Mouse (Mus musculus) myocyte (in vitro differentiated cells): ENCODE data around the gene Ier5l. TPM values are rescaled to one million over a fixed set of nuclear protein-coding genes. Genes with fewer than 3 reads are reported as not detected.

Experiments
- H3K27me3 ChIP-seq: one replicate; pipeline ENCODE4 v1.6.1; 2011; ENCODE audit not compliant: control insufficient read depth, insufficient read depth, insufficient read length
- H3K36me3 ChIP-seq: one replicate; pipeline ENCODE4 v1.6.1; 2011; ENCODE audit not compliant: control insufficient read depth, insufficient read depth
- H3K4me2 ChIP-seq: one replicate; pipeline ENCODE4 v1.6.1; 2011; ENCODE audit warnings: low read depth, control low read depth
- H3K4me3 ChIP-seq: one replicate; pipeline ENCODE4 v1.5.1; 2011; ENCODE audit warnings: mild to moderate bottlenecking, control low read depth, moderate library complexity
- H3K79me2 ChIP-seq: one replicate; pipeline ENCODE4 v1.6.1; 2011; ENCODE audit not compliant: control insufficient read depth, insufficient read depth
- H3ac ChIP-seq: one replicate; pipeline ENCODE4 v1.6.1; 2011; ENCODE audit not compliant: control insufficient read depth, insufficient read length
- CEBPB ChIP-seq: IDR thresholded peaks from 2 replicates; pipeline ENCODE4 v1.6.1; 2011; ENCODE audit warnings: mild to moderate bottlenecking, moderate library complexity; ENCODE audit not compliant: poor library complexity, insufficient read depth, severe bottlenecking
- E2F4 ChIP-seq: IDR thresholded peaks from one replicate; pipeline ENCODE4 v1.6.1; 2011; ENCODE audit warnings: mild to moderate bottlenecking, control low read depth, moderate library complexity; ENCODE audit not compliant: insufficient read depth
- MAX ChIP-seq: IDR thresholded peaks from one replicate; pipeline ENCODE4 v1.6.1; 2011; ENCODE audit warnings: low read depth, mild to moderate bottlenecking, control low read depth
- MYOD1 ChIP-seq, 3 experiments: IDR thresholded peaks; one replicate each; pipeline ENCODE4 v1.6.1; 2011; ENCODE audit warnings: control low read depth in 2 of 3, low read depth in 2 of 3, mild to moderate bottlenecking in 2 of 3, moderate library complexity in 1 of 3; ENCODE audit not compliant: insufficient read length in 2 of 3, control insufficient read depth in 1 of 3
- MYOG ChIP-seq, 3 experiments: IDR thresholded peaks; one replicate each; pipeline ENCODE4 v1.6.1; 2011; ENCODE audit warnings: control low read depth in 2 of 3, low read depth in 2 of 3, mild to moderate bottlenecking in 2 of 3; ENCODE audit not compliant: insufficient read length in 2 of 3, control insufficient read depth in 1 of 3, insufficient read depth in 1 of 3
- POLR2A ChIP-seq: IDR thresholded peaks from one replicate; pipeline ENCODE4 v1.6.1; 2011; ENCODE audit warnings: low read depth, mild to moderate bottlenecking, control low read depth, moderate library complexity; ENCODE audit not compliant: insufficient read length
- POLR2AphosphoS2 ChIP-seq: IDR thresholded peaks from one replicate; pipeline ENCODE4 v1.6.1; 2011; ENCODE audit warnings: low read depth, control low read depth; ENCODE audit not compliant: insufficient read length
- REST ChIP-seq: IDR thresholded peaks from one replicate; pipeline ENCODE4 v1.6.1; 2011; ENCODE audit warnings: mild to moderate bottlenecking, control low read depth, moderate library complexity; ENCODE audit not compliant: insufficient read depth, insufficient read length
- SRF ChIP-seq: IDR thresholded peaks from one replicate; pipeline ENCODE4 v1.6.1; 2011; ENCODE audit warnings: low read depth; ENCODE audit not compliant: control insufficient read depth, insufficient read length
- TCF12 ChIP-seq: IDR thresholded peaks from one replicate; pipeline ENCODE4 v1.6.1; 2011; ENCODE audit warnings: mild to moderate bottlenecking, control low read depth; ENCODE audit not compliant: poor library complexity, insufficient read depth, severe bottlenecking
- TCF3 ChIP-seq: IDR thresholded peaks from one replicate; pipeline ENCODE4 v1.6.1; 2011; ENCODE audit warnings: low read depth, control low read depth; ENCODE audit not compliant: insufficient read length
- USF1 ChIP-seq: IDR thresholded peaks from one replicate; pipeline ENCODE4 v1.6.1; 2011; ENCODE audit warnings: low read depth, mild to moderate bottlenecking, control low read depth, moderate library complexity
- polyA plus RNA-seq: library from polyadenylated mRNA; unstranded; fragments of >200 nt; fragmentation: generic; extraction: Trizol; gene quantifications from one replicate; pipeline ENCODE4 v1.2.1, GENCODE M21; 2012; ENCODE audit warnings: missing spikeins

The Ier5l gene
- polyA plus RNA-seq, 1 experiment = 20.5 TPM

GRCm38 (mm10) chr2:30441518-30442497, 32.2 kb downstream of the Ier5l start:
- peak overlapping the region; percentile 3 for H3ac ChIP-seq
- no peaks in the 10 kb centered on the region for H3K27me3 ChIP-seq
- H3K4me2 ChIP-seq = peak overlapping the region; percentile 99
- H3K36me3 ChIP-seq = peaks cover 5% of the 10 kb centered on the region
- TF ChIP-seq TCF12 (no peak), MYOD1 (IDR thresholded peaks at IDR 0.05; ENCODE audit: control insufficient read depth in 1 of 3, insufficient read length in 2 of 3, low read depth in 2 of 3) (peak in 2 of 3 experiments; percentile 26 to 54), TCF3 (no peak), E2F4 (no peak), USF1 (no peak), POLR2AphosphoS2 (peak; percentile 64), REST (no peak), POLR2A (peak; percentile 51), MAX (no peak), CEBPB (no peak), SRF (peak; percentile 86), MYOG (IDR thresholded peaks at IDR 0.05; ENCODE audit: control insufficient read depth in 1 of 3, insufficient read depth in 1 of 3, insufficient read length in 2 of 3, low read depth in 2 of 3) (peak in 1 of 3 experiments; percentile 15)
- H3K4me3 ChIP-seq = peak overlapping the region; percentile 19
- peaks cover 7% of the 10 kb centered on the region for H3K79me2 ChIP-seq

- H3K27me3 ChIP-seq = no peaks in the 10 kb centered on the region
- H3K4me3 ChIP-seq = peak overlapping the region; percentile 19
- H3K36me3 ChIP-seq = peaks cover 5% of the 10 kb centered on the region
- peak overlapping the region; percentile 99 for H3K4me2 ChIP-seq
- no peak overlapping the region for H3ac ChIP-seq
- peaks cover 4% of the 10 kb centered on the region for H3K79me2 ChIP-seq
- TF ChIP-seq POLR2AphosphoS2 (peak; percentile 63), CEBPB (no peak), MYOG (IDR thresholded peaks at IDR 0.05; ENCODE audit: control insufficient read depth in 1 of 3, insufficient read depth in 1 of 3, insufficient read length in 2 of 3, low read depth in 2 of 3) (no peak), POLR2A (peak; percentile 72), MAX (no peak), REST (no peak), TCF12 (no peak), TCF3 (no peak), SRF (peak; percentile 51), E2F4 (no peak), MYOD1 (IDR thresholded peaks at IDR 0.05; ENCODE audit: control insufficient read depth in 1 of 3, insufficient read length in 2 of 3, low read depth in 2 of 3) (no peak)
Measured at GRCm38 (mm10) chr2:30440701-30441517, 33.1 kb downstream of the Ier5l start.

- Histone ChIP-seq H3K27me3 (no peaks in the 10 kb centered on the region), H3K79me2 (peaks cover 4% of the 10 kb centered on the region), H3K4me2 (peak overlapping the region; percentile 99), H3K36me3 (peaks cover 5% of the 10 kb centered on the region), H3ac (no peak overlapping the region), H3K4me3 (no peak overlapping the region)
- no peak for TF ChIP-seq MAX
- TF ChIP-seq TCF3 = no peak
- TF ChIP-seq E2F4 = no peak
- TF ChIP-seq REST = no peak
- no peak for TF ChIP-seq USF1
- TF ChIP-seq MYOG (IDR thresholded peaks at IDR 0.05; ENCODE audit: control insufficient read depth in 1 of 3, insufficient read depth in 1 of 3, insufficient read length in 2 of 3, low read depth in 2 of 3) = no peak
- TF ChIP-seq SRF = no peak
- no peak for TF ChIP-seq POLR2AphosphoS2
- no peak for TF ChIP-seq CEBPB
Measured at GRCm38 (mm10) chr2:30440211-30440700, 33.8 kb downstream of the Ier5l start.

GRCm38 (mm10) chr2:30439631-30440030, 34.4 kb downstream of the Ier5l start:
- H3K36me3 ChIP-seq = peaks cover 5% of the 10 kb centered on the region
- no peak overlapping the region for H3ac ChIP-seq
- H3K79me2 ChIP-seq = peaks cover 4% of the 10 kb centered on the region
- H3K4me3 ChIP-seq = no peak overlapping the region
- H3K4me2 ChIP-seq = no peak overlapping the region
- no peaks in the 10 kb centered on the region for H3K27me3 ChIP-seq
- TF ChIP-seq SRF = no peak
- no peak for TF ChIP-seq TCF12
- TF ChIP-seq E2F4 = no peak
- no peak for TF ChIP-seq MAX
- no peak for TF ChIP-seq MYOD1 (IDR thresholded peaks at IDR 0.05; ENCODE audit: control insufficient read depth in 1 of 3, insufficient read length in 2 of 3, low read depth in 2 of 3)
- no peak for TF ChIP-seq TCF3
- TF ChIP-seq MYOG (IDR thresholded peaks at IDR 0.05; ENCODE audit: control insufficient read depth in 1 of 3, insufficient read depth in 1 of 3, insufficient read length in 2 of 3, low read depth in 2 of 3) = no peak
- TF ChIP-seq POLR2AphosphoS2 = no peak
- TF ChIP-seq REST = no peak
- no peak for TF ChIP-seq POLR2A
- TF ChIP-seq USF1 = no peak
- TF ChIP-seq CEBPB = no peak
